Mouse (Mus musculus): ENCODE data around the gene Phactr2.

Gene Phactr2

GRCm38 (mm10) chr10:13213956-13214355 is 260.3 kb downstream of the Phactr2 start:
- DNase-seq (ENCODE audit: low read depth, low spot score): no peak

- no peak for DNase-seq (ENCODE audit: low read depth, low spot score)
Observed at GRCm38 (mm10) chr10:13212829-13213228, 261.4 kb downstream of the Phactr2 start.

GRCm38 (mm10) chr10:13212326-13212725 is 261.9 kb downstream of the Phactr2 start:
- DNase-seq (ENCODE audit: low read depth, low spot score): no peak

GRCm38 (mm10) chr10:13209930-13210637 is 264.1 kb downstream of the Phactr2 start:
- no peak for DNase-seq (ENCODE audit: low read depth, low spot score)

GRCm38 (mm10) chr10:13209506-13209905 is 264.7 kb downstream of the Phactr2 start:
- no peak for DNase-seq (ENCODE audit: low read depth, low spot score)

GRCm38 (mm10) chr10:13209061-13209460 is 265.2 kb downstream of the Phactr2 start:
- DNase-seq (ENCODE audit: low read depth, low spot score): no peak

- no peak for DNase-seq (ENCODE audit: low read depth, low spot score)
Observed at GRCm38 (mm10) chr10:13201741-13202293, 272.4 kb downstream of the Phactr2 start.

- DNase-seq (ENCODE audit: low read depth, low spot score): no peak
Observed at GRCm38 (mm10) chr10:13200862-13201261, 273.4 kb downstream of the Phactr2 start.

GRCm38 (mm10) chr10:13199234-13199633 is 275.0 kb downstream of the Phactr2 start:
- DNase-seq (ENCODE audit: low read depth, low spot score): no peak

GRCm38 (mm10) chr10:13196872-13197507 is 277.2 kb downstream of the Phactr2 start:
- no peak for DNase-seq (ENCODE audit: low read depth, low spot score)

- DNase-seq (ENCODE audit: low read depth, low spot score): peak; percentile 11
Observed at GRCm38 (mm10) chr10:13193496-13193895, 280.7 kb downstream of the Phactr2 start.

- peak; percentile 96 for DNase-seq (ENCODE audit: low read depth, low spot score)
Observed at GRCm38 (mm10) chr10:13192731-13193351, 281.4 kb downstream of the Phactr2 start, which contains the start of gene Ltv1. Gene Ltv1, minus strand, starts transcription at chr10:13193168.

GRCm38 (mm10) chr10:13189881-13190280 is 284.3 kb downstream of the Phactr2 start:
- DNase-seq (ENCODE audit: low read depth, low spot score): no peak

- no peak for DNase-seq (ENCODE audit: low read depth, low spot score)
Observed at GRCm38 (mm10) chr10:13186754-13187153, 287.5 kb downstream of the Phactr2 start.

GRCm38 (mm10) chr10:13184170-13184766 is 289.9 kb downstream of the Phactr2 start:
- no peak for DNase-seq (ENCODE audit: low read depth, low spot score)

GRCm38 (mm10) chr10:13180211-13180610 is 294.0 kb downstream of the Phactr2 start:
- DNase-seq (ENCODE audit: low read depth, low spot score): no peak

- DNase-seq (ENCODE audit: low read depth, low spot score): no peak
Observed at GRCm38 (mm10) chr10:13177973-13178624, 296.1 kb downstream of the Phactr2 start, which contains the start of gene Zc2hc1b. Gene Zc2hc1b, minus strand, starts transcription at chr10:13178023.

- DNase-seq (ENCODE audit: low read depth, low spot score): no peak
Observed at GRCm38 (mm10) chr10:13175866-13176265, 298.3 kb downstream of the Phactr2 start.

- no peak for DNase-seq (ENCODE audit: low read depth, low spot score)
Observed at GRCm38 (mm10) chr10:13172798-13173221, 301.4 kb downstream of the Phactr2 start.

GRCm38 (mm10) chr10:13171461-13171860 is 302.8 kb downstream of the Phactr2 start:
- DNase-seq (ENCODE audit: low read depth, low spot score): no peak

- no peak for DNase-seq (ENCODE audit: low read depth, low spot score)
Observed at GRCm38 (mm10) chr10:13170739-13171448, 303.3 kb downstream of the Phactr2 start.
